Mouse (Mus musculus): Measurements from ENCODE around the gene Cxcr5.

The Cxcr5 gene

DNA sequence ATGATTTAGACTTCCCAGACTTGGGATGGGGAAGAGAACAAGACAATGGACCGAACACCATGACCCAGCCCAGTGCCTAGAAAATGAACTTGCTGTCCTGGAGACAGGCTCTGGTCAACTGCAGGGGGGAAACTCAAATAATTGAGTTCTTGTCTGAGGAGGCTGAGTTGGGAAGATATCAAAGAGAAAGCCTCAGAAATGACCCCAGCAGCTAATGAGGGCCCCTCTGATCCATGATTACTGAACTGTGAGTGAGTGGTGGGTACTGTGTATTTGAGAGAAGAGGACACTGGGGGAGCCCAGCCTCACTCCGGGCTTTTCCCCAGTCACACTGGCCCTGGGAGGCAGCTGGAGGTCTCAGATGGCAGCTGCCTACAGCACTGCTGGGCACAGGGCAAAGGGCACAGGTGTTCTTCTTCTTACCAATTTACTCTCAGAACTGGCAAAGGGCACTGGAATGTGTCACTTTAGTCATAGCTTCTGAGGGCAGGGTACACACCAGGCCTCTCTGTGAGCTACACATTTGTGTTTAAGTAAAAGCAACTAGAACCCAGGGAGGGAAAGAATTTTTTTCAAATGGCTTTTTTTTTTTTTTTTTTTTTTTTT, 21.8 kb downstream of the Cxcr5 start:
- no peak for DNase-seq (ENCODE audit: extremely low read depth, low read depth, low spot score)

DNA sequence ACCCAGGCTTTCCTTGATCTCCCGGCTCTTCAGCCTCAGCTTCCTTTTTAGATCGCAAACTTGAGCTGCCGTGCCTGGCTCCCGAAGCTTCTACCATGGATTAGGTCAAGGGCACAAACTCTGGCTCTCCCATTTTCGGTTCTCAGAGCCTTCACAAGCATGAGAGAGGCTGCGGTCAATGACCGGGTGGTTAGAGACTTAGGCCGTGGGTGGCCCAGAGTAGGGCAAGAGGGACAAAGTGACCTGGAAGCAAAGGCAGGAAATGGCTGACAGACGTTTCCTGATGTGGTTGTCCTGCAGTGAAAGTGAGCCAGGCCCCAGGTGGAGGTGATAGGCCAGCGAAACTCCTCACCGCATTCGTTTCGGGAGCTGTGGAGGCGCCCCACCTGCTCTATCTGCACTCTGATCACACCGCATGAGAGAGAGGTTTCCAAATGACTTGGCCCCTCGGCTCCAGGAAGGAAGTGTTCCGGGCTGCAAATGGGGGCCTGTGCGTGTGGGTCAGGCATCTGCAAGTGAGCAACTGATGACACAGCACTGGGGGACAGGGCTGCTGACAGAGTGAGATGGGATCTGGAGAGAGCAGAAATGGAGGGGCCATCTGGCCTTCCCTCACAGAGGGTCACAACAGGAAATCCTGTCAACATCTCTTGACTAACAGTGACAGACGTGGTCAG, 23.9 kb downstream of the Cxcr5 start:
- no peak for DNase-seq (ENCODE audit: extremely low read depth, low read depth, low spot score)

DNA sequence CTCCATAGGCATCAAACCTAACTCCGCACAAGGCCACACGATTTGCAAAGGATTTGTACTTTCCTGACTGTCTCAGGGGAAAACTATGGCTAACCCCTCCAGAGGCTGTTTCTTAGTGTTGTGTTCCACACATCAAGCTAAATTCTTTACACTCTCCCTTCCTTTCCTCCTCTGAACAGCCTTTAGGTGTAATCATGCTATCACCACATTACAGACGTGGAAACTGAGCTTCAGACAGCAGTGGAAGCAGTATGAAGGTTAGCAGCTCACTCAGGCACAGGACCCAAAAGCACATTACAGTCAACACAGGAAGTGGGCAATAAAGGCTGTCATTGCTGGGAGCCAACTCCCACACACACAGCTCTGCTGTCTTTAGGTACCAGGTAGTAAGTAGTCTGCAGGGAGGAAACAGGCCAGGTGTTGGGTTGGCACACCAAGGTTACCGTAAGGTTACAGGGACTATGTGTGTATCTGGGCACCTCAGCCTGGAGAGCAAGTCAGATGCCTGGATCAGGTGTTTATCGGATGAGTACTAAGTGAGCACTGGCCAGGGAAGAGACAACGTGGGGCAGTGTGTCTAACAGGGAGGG, 28.6 kb downstream of the Cxcr5 start:
- DNase-seq (ENCODE audit: extremely low read depth, low read depth, low spot score) = no peak

DNA sequence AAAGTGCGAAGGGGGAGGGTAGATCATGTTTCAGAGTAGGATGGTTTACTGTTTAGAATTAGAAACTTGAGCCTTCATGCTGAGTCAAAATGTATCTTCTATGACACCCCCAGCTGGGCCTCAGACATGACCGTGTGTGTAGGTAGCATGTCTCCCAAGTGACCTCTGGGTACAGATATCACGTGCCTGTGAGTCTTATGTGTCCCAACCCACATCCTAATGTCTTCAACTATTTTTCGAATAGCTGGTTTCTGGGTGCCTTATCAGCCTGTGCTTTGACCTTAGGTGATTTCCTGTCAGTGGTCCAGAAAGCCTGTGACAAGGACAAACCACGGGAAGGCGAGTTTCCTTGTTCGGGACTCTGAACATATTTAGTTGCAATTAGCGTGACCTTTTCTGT, 33.3 kb downstream of the Cxcr5 start:
- no peak for DNase-seq (ENCODE audit: extremely low read depth, low read depth, low spot score)

DNA sequence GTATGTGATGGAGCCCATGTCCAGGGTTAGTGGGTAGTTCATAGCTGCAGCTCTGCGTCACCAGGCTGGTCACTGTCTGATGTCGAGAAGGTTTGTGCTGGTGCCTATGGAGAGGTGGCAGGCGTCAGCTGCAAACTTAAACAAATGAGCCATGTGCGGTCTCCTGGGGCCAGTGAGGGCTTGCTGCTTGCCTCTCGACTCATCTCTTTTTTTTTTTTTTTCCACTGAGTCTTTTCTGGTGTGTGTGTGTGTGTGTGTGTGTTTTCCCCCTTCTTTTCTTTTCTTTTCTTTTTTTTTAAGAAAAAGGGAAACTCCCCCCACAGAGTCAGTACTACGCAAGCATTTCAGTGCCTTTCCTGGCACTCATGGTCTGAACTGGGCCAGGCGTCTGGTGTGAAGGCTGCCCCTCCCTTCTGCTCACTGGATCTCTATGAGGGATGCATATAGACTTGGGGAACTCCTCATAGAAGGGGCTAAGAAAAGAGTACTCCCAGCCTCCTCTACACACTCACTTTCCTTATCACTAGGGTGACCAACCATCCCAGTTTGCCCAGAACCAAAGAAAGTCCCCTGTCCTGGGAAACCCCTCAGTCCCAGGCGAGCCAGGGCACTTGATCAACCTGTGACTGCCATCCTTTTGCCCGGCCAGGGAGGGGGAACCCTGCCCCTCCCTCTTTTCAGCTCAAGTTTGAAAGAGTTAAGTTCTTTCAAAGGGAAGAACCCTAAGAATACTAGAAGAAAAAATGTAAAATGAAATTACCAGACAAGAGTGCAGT, 35.2 kb downstream of the Cxcr5 start:
- DNase-seq (ENCODE audit: extremely low read depth, low read depth, low spot score) = no peak

DNA sequence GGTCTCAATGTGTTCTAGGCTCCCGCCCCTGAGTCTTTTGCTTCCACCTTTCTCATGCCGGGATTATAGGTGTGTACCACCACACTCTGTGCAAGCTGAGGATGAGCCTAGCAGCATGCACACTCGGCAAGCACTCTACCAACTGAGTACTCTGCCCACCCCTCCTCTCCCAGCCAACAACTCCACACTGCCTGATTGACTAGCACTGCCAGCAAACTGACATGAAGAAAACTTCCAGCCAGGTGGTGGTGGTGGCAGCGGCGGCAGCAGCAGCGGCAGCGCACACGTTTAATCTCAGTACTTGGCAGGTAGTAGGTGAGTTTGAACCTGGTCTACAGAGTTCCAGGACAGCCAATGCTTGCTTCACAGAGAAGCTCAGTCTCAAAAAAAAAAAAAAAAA, 36.1 kb downstream of the Cxcr5 start:
- no peak for DNase-seq (ENCODE audit: extremely low read depth, low read depth, low spot score)

DNA sequence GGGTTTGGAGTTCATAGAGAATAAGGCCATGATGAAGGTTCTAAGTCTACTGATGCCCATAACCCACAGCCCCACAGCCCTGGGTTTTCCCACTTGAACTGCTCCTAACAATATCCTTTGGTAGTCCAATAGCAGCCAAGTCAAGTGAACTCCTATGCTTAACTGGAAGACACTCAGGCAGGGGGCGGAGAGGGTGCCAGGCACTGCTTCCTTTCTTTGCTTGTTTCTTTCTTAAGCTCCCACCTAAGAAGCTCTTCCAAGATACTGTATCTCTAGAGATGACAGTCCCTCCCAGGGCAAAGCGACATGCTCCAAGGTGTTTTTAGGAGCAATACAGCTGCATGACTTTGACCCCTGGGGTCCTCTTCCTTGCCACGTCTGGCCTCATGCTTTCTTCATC, 36.7 kb downstream of the Cxcr5 start:
- DNase-seq (ENCODE audit: extremely low read depth, low read depth, low spot score) = no peak

DNA sequence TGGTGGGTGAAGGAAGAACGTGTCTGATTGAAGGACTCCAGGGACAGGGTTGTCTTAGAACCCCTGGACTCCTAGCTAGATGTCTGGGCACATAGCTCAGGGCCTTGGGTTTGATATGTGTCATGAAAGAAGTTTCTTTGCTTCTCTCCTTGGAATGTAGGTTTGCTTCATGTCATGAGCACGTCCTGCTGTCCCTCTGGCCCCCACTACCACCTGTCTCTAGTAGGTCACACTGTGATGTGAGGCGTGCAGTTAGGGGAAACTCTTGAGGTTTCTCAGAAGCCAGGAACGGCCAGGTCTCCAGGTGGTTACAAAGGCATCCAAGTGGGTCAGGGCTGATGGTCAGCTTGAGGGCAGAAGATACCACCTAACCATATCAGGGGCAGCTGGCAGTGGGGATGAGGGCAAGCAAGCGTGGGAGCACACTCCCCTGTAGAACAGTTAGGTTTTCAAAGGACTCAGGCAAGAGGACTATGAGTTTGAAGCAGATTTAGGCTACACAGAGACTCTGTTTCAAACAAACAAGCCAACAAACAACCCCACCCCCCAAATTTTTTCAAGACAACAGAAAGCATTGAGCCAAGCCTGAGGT, 37.3 kb downstream of the Cxcr5 start:
- DNase-seq (ENCODE audit: extremely low read depth, low read depth, low spot score) = no peak

DNA sequence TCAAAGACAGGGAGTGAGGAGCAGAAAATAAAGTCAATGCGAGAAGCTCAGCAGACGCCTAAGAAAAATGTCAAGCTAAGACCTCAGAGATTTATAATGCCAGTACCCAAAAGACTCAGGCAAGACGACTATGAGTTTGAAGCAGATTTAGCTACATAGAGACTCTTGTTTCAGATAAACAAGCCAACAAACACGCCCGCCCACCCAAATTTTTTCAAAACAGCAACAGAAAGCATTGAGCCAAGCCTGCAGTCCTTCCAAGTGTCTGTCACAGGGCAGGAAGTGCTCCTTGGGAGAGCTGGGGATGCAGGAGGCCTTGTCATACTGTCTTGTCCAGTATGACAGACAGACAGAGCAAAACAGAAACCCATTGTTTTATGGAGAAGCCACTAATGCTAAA, 38.0 kb downstream of the Cxcr5 start:
- DNase-seq (ENCODE audit: extremely low read depth, low read depth, low spot score) = no peak

DNA sequence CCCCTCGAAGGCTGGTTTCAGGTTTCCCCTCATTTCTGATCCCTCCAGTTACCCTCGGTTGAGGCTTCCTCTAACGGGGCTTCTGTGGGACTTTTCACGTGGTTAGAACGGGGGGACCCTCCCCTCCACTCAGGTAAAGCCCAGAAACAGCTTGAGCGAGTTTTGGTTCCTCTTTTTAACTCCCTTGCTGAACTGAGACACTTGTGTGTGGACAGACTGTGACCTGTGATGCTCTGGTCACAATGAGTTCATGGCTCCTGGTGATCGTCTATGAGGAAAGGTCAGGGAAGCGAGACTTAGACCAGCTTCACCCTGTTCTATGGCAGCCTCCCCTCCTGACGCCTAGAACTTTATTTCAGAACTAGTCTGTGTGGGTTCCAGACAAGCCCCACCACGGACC, 39.8 kb downstream of the Cxcr5 start:
- no peak for DNase-seq (ENCODE audit: extremely low read depth, low read depth, low spot score)

DNA sequence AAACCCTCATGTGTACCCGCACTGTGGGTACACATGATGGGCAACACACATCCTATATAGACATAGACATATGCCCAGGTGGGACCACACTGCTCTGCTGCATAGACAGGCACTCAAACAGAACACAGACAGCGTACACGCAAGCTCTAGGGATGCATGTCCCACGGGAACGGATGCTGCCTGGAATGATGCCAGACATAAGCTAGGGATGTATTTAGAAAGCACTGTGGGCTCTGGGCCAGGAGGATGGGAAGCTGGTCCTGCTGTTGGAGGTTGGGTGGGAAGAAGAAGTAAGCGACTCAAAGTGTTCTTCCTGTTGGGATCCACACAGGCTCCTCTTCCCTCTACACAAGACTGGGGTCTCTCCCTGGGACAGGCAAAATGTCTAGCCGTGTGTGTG, 43.6 kb downstream of the Cxcr5 start:
- no peak for DNase-seq (ENCODE audit: extremely low read depth, low read depth, low spot score)

DNA sequence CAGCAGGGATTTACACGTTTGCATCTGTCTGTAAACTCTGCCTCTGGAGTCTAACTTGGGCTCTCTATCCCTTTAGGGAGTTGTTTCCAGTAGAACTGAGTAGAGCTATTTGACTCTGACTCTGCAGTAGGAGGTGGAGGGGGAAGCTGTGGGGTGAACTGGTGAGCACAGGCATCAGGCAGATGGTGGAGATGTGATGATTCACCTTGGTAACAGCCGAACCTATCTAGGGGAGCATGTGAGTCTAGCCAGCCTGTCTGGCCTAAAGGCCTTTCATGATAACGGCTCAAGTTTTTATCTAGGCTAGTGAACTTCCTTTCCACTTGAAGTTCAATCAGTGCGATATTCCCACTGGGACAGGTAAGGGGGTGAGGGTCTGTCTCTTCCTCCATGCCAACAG, 44.3 kb downstream of the Cxcr5 start:
- DNase-seq (ENCODE audit: extremely low read depth, low read depth, low spot score) = no peak

DNA sequence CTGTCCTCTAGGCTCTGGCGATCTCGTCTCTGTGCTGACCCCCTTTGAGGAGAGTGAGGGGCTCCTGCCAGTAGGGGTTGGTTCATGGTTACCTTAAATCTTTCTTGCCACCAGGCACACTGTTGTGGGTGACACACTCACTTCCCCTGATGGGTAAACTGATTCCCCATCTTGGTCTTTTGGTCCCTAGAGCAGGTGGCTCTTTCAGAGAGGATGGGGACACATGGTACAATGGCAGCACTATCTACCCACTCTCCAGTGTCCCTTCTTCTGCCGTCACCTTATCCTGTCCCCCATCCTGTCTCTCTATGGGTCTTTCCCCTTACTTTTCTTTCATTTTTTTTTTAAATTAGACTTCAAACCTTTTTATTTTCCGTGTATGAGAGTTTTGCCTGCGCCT, 45.8 kb downstream of the Cxcr5 start:
- DNase-seq (ENCODE audit: extremely low read depth, low read depth, low spot score) = no peak

DNA sequence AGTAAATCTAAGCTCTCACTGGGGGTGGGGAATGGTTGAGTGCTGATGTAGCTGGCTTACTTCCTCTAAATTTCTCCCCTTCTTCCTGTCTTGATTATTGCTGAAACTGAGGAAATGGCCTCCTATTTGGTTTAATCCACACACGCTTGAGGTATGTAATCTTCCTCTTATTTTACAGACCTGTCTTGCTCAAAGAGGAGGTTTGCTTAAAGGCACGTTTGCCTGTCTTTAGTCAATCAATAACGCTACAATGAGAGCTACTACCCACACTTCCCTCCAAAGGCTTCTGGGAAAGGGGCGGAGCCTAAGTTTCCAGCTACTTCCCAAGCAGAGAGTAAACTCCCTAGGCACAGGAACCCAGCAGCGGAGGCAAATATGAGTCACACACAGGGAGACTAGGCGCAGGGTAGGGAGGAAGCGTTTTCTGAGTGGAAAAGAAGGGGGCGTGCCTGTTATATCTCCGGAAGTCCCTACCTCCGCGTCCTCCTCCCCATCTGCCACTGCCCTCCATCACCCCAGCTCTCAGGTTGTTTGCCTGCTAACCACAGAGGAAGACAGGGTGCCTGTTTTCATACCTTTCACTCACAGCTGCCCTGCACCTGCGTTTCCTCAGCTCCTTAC, 46.4 kb downstream of the Cxcr5 start:
- no peak for DNase-seq (ENCODE audit: extremely low read depth, low read depth, low spot score)

DNA sequence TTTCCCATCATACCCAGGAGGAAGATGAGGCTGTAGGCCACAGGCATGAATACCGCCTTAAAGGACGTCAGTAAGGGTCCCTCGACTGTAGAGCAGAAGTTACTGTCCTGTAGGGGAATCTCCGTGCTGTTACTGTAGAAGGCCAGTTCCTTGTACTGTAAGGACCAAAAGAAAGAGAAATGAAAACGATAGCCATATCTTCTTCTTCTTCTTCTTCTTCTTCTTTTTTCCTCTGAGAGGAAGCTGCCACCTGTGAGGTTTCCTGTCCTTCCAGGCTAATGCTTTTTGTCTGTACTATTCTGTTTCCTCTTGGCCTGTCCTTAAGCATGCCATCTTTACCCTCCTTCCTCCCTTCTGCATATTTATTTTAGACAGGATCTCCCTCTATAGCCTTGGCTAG, 47.5 kb downstream of the Cxcr5 start:
- DNase-seq (ENCODE audit: extremely low read depth, low read depth, low spot score) = no peak

DNA sequence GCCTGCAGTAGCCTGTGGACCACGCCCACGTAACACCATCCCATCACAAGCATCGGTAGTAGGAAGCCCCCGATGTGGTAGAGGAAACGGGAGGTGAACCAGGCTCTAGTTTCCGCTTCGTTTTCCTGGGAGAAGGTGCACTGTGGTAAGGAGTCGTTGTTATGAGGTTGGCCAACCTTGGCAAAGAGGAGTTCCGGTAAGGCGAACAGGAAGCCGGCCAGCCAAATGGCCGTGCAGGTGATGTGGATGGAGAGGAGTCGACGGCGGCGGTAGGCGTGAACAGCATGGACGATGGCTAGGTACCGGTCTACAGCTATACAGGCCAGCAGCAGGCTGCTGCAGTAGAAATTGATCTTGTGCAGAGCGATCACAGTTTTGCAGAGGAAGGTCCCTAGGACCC, 48.1 kb downstream of the Cxcr5 start:
- no peak for DNase-seq (ENCODE audit: extremely low read depth, low read depth, low spot score)

DNA sequence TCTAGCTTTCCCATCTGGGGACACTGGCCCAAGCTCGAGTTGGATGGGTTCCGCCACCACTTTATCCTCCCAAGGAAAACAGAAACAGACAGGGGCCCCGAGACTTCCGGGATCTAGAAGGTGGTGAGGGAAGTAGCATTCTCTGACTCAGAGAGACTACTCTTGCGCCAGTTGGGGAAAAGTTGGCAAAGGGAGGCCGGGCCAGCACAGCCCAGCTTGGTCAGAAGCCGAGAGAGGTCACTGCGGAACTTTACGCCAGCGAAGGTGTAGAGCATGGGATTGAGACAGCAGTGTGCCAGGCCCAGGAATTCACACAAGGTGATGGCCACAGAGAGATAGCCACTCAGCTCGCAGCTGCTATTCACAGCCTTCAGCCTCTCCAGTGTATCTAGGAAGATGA, 48.6 kb downstream of the Cxcr5 start:
- no peak for DNase-seq (ENCODE audit: extremely low read depth, low read depth, low spot score)

DNA sequence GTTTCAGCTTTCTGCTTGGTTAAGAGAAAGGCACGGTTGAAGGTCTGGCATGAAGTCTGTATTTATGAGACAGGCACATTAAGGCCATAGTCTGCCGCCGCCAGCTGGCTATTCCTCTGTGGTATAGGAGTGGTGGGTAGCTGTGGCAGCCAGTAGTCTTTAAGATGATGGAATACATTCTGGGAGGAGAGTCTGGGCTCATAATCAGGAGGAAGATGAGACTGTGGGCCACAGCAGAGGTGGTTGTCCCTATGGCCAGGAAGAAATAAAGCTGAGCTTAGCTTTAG, 49.0 kb downstream of the Cxcr5 start:
- DNase-seq (ENCODE audit: extremely low read depth, low read depth, low spot score) = no peak

DNA sequence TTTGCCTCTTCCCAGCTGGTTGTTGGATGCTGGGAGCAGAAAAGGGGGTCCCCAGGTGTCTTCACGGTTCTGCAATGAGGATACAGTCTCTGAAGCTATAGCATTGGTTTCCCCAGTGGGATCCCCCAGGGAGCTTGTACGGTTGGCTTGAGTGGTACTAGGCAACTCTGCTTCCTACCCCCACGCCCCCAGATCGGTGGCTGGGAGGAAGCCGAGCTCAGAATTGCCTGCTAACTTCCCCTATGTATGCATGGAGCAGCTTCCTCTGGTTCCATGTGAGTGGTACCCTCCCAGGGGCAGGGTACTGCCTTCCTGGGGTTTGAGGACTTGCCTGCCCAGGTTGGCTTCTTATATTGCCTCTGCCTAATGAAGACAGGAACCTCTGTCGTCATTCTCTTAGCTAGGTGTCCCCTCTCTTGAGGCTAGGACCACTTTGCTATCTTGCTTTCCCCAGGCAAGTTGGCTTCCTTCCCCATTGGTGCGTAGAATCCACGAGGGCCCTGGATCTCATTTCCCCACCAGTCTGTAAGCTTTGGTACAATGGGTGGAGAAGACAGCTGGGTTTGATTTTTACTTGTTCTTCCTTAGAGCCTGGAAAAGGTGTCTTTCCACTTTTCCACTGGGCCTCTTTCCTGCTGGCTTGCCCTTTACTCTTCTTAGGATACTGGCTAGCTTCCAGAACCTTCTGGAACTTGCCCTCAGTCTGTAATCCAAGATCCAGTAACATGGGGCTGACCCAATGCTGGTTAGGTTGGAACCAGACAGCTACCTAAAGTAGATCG, 49.6 kb downstream of the Cxcr5 start:
- no peak for DNase-seq (ENCODE audit: extremely low read depth, low read depth, low spot score)

DNA sequence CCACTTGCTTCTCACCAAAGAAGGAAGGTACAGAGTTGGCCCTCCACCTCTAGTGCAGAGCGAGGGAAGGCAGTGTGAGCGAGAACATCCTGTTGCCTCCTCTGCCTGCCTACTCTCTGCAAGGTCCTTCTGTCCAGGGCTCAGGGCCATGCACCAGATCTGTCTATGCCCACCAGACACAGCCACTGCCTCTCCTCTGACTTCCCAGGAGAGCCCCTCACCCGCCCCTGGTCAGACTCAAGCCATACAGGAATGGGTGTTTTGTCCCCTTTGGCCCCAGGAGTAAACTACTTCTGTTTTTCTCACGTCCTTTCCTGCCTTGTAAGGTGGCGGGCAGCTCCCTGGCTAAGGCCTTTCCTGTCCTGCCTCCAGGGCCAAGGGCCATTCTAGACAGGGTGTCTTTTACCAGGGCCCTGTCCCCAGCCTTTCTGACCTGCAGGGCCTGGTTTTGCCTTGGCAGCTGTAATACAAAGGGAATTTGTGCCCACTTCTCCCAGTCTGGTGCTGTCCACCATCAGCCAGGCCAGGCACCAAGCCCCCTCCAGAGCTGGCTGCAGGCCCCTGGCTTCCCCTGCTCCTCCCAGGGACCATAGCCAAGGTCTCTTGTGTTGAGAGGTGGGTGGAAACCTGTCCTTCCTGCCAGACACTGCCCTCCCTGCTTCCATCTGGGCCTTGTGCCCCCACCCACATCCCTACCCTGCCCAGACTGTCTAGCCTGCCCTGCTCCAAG, 50.6 kb downstream of the Cxcr5 start:
- DNase-seq (ENCODE audit: extremely low read depth, low read depth, low spot score) = no peak
